Mouse (Mus musculus) liver, adult 2 months (tissue): ENCODE results near the gene Fbxo6.

Experiments
- CTCF ChIP-seq: fragments of 200-500 bp; IDR thresholded peaks from 2 replicates; pipeline ENCODE4 v1.5.1; 2011; ENCODE audit warnings: low read depth, low read length, control low read depth
- POLR2A ChIP-seq: fragments of 200-500 bp; IDR thresholded peaks from 2 replicates; pipeline ENCODE4 v1.6.1; 2011; ENCODE audit warnings: low read length, control low read depth; ENCODE audit not compliant: insufficient read depth; ENCODE audit errors: extremely low read depth

DNA sequence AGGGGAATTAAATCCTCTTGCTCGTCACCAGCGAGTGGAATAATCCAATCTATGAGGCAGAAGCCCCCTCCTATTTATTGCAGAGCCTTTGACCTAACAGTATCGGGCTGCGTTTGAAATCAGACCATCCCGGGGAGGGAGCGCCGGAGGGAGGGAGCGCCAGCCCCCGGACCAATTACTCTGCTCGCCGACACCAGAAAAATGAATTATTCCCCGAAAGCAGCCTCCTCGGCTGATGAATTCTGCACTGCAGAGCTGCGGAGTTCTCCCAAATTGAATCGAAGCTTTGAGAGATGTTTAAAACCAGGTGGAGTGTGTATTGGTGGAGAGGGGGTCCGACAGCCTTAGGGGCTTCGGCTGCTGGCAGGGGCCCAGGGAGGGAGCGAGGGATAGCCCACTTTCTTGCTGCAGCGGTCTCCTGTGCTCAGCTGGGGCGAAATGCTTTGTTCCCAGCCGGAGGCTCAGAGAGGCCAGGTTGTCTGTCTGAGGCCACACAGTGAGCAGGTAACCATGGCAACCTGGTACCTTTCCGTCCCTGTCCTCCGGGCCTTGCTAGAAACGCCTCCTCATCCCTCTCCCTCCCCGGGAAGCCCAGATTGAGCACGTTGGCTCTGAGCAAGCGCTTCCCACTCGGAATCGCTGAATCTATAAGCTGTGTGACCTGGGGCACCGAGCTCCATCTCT lies 22.0 kb upstream of the Fbxo6 start:
- TF ChIP-seq POLR2A (no peak), CTCF (no peak)
